Comparison of ENCODE assay signal across 17 mouse cellular contexts in genomic region chr14:15897098-15897497, GRCm38 (mm10).
"Had no signal": no experiment of that assay in that cellular context is flagged by ENCODE, and none has a peak within 500 bp of the region (broad histone marks: within the 10 kb centered on the region; RNA-seq: fewer than 3 reads in every experiment).

No protein-coding gene starts in this region.

- ATAC-seq: hindbrain, embryonic 16.5 days; intestine, embryonic 16.5 days; liver, embryonic 12.5 days had no signal

- DNase-seq: gastrocnemius, adult 2 months; gastrocnemius, postnatal 10 days; gastrocnemius, postnatal 25 days; heart, adult 18-20 months; heart, postnatal 10 days; heart, postnatal 4 days; kidney, adult 11 months; kidney, adult 2 months; kidney, adult 9 months; kidney, postnatal 14 days; kidney, postnatal 36 days; layer of hippocampus, adult 9-11 months; layer of hippocampus, postnatal 36 days; left cerebral cortex, postnatal 4 days had no signal
